Mouse (Mus musculus): ENCODE data around the gene Dgkz. TPM values are rescaled to one million over a fixed set of nuclear protein-coding genes. Genes with fewer than 3 reads are reported as not detected.

Gene Dgkz
- polyA plus RNA-seq, 1 experiment from 2014 or later, result 43.8 TPM

DNA sequence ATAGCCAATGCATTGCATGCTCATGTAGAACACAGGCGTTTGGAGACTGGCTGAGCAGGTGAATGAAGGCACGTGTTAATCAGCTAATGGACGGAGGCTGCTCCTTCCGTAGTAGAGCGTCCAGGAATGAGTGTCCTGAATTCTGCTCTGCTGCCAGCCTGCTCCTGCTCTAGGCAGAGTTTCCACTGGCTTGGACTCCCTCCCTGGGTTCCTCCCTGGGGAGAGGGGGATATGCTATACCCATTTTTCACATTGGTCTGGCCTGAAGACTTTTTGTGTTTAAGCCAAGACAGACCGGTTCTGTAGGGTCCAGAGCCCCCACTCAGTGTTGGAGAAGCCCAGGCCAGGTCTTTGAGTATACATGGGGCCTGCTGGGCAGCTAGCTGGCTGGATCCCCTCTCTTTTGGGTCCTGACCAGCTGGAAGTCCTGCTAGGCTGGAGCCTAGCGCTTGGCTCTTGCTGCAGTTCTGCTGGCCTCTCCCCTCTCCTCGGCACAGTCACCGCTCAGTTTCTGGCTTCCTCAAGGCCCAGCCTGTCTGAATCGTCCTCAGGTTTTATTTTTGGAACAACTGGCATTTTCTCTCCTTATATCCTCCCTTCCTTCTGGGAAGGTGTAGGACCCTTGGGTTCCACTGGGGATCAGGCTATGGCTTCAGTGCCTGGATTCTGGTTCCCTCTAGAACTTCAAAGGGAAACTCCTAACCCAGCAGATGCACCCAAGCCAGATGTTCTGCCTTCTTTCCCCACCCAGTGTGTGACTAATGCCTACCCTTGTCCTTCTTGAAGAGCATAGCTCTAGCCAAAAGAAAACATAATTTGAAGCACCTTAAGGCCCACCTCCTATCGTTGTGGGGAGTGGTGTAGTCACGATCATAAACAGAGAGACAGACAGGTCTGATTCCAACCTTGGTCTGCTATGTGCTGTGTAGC lies 36.0 kb upstream of the Dgkz start:
- no peak overlapping the region; the same call in 1 of the 2 replicates for H3K9ac ChIP-seq
- H3K9me3 ChIP-seq (replicated peaks), result no peaks in the 10 kb centered on the region
- 0 out of 2 replicates have a peak, but pooled peaks cover 6% of the 10 kb centered on the region for H3K27me3 ChIP-seq (replicated peaks)
- H3K27ac ChIP-seq (ENCODE audit: poor library complexity, severe bottlenecking), result no peak overlapping the region
- H3K36me3 ChIP-seq, result no peaks in the 10 kb centered on the region
- no peak overlapping the region for H3K4me2 ChIP-seq
- WGBS, result 73% methylated on average over 12 of the region's 12 CpGs
- H3K4me3 ChIP-seq, result no peak overlapping the region
- no peak for ATAC-seq (ENCODE audit: insufficient number of reproducible peaks, low FRiP score)
- peaks cover 56% of the 10 kb centered on the region for H3K4me1 ChIP-seq (replicated peaks)

DNA sequence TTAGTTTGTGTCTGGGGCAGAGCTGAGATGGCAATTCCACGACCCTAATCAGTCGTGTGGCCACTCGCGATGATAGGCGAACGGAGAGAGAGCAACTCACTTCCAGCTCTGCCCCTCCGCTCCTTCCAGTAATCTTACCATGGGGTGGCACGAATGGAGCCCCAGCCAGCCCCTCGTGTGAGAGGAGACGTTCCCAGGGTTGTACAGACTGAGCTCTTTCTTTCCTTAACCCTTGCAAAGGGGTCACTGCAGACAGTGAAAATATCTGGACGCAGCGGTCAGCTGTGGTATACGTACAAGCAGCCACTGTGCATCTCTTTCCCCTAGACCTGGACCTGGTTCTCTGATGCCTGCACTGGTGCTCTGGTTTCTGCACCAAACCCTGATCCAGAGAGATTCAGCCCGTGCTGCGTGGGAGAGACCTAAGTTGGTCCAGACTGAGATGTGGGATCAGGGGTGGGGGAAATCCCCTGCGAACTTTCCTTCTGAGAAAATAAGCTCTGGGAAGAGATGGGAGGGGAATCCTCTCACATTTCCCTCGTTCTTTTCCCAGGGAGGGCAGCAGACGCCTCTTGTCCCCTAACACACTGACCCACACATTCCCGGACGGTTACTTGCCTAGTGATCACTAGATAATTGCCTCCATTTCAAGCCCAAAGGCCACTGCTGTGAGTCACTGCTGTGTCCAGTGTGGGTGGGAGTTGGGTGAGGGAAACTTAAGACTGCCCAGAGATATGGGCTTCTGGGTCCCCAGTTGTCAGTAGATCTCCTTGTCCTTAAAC lies 33.1 kb upstream of the Dgkz start:
- peak overlapping the region; percentile 73 for H3K9ac ChIP-seq
- peak overlapping the region; percentile 55 for H3K4me3 ChIP-seq
- ATAC-seq (ENCODE audit: insufficient number of reproducible peaks, low FRiP score), result 0 out of 2 replicates have a peak, but pooled peaks have one; percentile 7
- H3K4me2 ChIP-seq, result peak overlapping the region; percentile 97
- H3K36me3 ChIP-seq, result no peaks in the 10 kb centered on the region
- 0 out of 2 replicates have a peak, but pooled peaks cover 6% of the 10 kb centered on the region for H3K27me3 ChIP-seq (replicated peaks)
- H3K4me1 ChIP-seq (replicated peaks), result peaks cover 52% of the 10 kb centered on the region
- 2% methylated on average over 20 of the region's 20 CpGs for WGBS
- H3K27ac ChIP-seq (ENCODE audit: poor library complexity, severe bottlenecking), result peak overlapping the region; percentile 80
- no peaks in the 10 kb centered on the region for H3K9me3 ChIP-seq (replicated peaks)

DNA sequence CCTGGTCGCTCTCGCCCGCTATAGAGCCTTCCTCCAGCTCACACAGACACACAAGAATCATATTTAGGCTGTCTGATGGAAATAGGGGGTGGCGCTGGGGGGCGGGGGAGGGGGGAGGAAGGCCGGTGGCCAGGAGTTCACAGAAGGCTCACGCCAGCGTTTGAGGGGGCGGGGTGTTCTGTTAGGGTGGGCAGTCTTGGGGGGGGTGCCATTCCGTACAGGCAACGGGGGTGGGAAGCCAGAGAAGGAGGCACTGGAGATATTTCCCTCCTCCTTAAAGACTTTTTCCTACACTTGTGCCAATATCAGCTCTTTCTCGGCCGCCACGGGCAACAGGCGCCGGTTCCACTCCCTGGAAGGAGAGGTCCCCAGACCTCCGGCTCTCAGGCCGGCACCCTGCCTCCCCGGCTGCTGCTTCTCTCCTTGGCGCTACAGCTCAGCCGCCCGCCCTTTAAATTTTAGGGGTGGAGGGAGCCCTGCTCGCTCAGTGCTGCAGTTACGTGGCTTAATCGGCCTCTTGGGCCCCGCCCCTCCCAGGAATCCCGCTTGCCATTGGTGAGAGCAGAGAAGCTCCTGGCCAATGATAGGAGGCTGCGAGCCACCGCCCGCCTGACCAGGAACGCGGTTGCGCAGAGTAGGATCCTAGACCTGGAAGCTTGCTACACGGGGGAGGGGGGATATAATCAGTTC lies 32.4 kb upstream of the Dgkz start:
- ATAC-seq (ENCODE audit: insufficient number of reproducible peaks, low FRiP score), result peak; percentile 94
- 0 out of 2 replicates have a peak, but pooled peaks cover 6% of the 10 kb centered on the region for H3K27me3 ChIP-seq (replicated peaks)
- peaks cover 45% of the 10 kb centered on the region for H3K4me1 ChIP-seq (replicated peaks)
- no peaks in the 10 kb centered on the region for H3K9me3 ChIP-seq (replicated peaks)
- H3K4me3 ChIP-seq, result peak overlapping the region; percentile 55
- peak overlapping the region; percentile 80 for H3K27ac ChIP-seq (ENCODE audit: poor library complexity, severe bottlenecking)
- WGBS, result under 1% methylated on average over 34 of the region's 34 CpGs
- H3K4me2 ChIP-seq, result peak overlapping the region; percentile 97
- peak overlapping the region; percentile 73 for H3K9ac ChIP-seq
- H3K36me3 ChIP-seq, result no peaks in the 10 kb centered on the region

DNA sequence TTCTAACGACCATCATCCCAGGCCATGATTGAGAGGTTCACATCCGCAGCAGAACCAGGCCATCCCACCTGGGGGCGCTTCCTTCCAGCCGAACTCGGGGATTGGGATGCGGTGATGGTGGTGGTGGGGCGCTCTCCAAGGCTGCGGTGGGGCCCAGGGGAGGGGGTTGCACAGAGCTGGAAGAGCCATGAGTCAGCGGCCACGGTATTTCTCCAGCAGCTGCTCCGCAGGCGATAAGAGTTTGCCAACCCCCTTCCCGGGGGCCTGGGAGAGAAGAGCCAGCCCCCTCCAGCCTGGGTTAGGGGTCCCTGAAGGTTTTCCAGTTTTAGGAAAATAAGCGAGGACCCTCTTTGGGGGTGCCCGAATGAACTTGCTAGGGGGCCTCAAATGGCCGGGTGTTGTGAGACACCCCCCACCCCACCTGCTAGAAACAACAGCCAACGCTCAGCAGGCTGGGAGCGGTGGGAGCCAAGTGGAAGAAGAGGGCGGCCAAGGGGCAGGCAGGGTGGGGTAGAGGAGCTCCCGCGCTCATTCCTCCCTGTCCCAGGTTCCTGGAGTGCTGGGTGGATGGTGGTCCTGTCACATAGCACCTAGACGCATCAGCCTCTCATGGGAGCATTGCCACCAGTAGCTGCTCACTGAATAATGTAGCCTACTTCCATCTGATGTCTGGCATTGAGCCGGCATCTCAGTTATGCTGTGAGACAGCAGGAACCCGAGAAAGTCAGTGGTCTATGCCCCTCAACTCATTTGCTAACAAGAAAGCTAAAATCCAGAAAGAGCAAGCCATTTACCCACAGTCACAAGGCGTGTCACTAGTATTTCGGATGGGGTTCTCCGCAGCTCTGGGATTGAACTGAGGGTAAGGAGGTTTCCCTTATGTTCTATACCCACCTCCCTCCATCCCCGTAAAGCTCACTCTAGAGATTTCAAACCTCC lies 31.6 kb upstream of the Dgkz start:
- Histone ChIP-seq H3K27ac (ENCODE audit: poor library complexity, severe bottlenecking) (peak overlapping the region; percentile 80), H3K9ac (peak overlapping the region; percentile 47), H3K36me3 (no peaks in the 10 kb centered on the region), H3K4me1 (replicated peaks) (peaks cover 37% of the 10 kb centered on the region), H3K27me3 (replicated peaks) (0 out of 2 replicates have a peak, but pooled peaks cover 6% of the 10 kb centered on the region), H3K4me2 (peak overlapping the region; percentile 97), H3K4me3 (peak overlapping the region; percentile 55), H3K9me3 (replicated peaks) (no peaks in the 10 kb centered on the region)
- WGBS, result under 1% methylated on average over 28 of the region's 28 CpGs
- peak; percentile 67 for ATAC-seq (ENCODE audit: insufficient number of reproducible peaks, low FRiP score)

DNA sequence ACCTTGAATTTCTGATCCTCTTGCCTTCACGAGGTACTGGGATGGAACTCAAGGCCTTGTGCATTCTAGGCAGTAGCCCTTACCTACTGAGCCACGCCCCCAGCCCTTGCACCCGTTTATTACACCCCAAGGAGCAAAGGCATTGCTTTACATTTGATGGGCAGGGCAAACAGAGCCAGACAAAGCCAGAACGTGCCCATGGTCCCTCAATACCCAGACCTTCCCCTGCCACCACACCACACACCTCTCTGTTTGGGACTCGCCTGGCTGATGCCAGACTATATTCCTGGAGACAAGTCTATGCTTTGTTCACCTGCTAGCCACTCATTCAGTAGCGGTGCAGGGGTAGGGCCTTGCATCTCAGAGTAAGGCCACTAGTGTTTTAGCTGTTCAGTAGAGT lies 30.8 kb upstream of the Dgkz start:
- H3K36me3 ChIP-seq, result peaks cover 3% of the 10 kb centered on the region; the same call in 1 of the 2 replicates
- H3K4me1 ChIP-seq (replicated peaks), result peaks cover 32% of the 10 kb centered on the region
- WGBS, result 44% methylated on average over 6 of the region's 6 CpGs
- peak overlapping the region; percentile 55 for H3K4me3 ChIP-seq
- no peak for ATAC-seq (ENCODE audit: insufficient number of reproducible peaks, low FRiP score)
- H3K27ac ChIP-seq (ENCODE audit: poor library complexity, severe bottlenecking), result peak overlapping the region; percentile 80; the same call in 1 of the 2 replicates
- 0 out of 2 replicates have a peak overlapping the region, but pooled peaks have one; percentile 47 for H3K9ac ChIP-seq
- no peaks in the 10 kb centered on the region for H3K9me3 ChIP-seq (replicated peaks)
- H3K27me3 ChIP-seq (replicated peaks), result 0 out of 2 replicates have a peak, but pooled peaks cover 5% of the 10 kb centered on the region
- H3K4me2 ChIP-seq, result peak overlapping the region; percentile 97

DNA sequence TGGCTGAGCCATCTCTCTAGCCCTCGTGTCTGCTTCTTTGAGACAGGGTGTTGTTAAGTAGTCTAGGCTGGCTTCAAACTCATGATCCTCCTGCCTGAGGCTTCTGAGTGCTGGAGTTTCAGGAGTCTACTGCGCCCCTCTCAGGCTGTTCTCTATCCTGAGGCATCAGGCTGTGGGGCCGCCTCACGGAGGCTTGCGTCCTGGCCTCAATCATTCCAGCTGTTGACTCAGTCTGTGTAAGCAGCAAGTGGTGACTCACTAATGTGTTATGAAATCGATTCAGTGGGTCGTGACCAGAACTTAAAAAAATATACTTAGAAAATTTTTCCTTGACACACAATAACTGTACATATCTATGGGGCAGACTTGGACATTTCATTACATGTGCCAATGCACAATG lies 29.0 kb upstream of the Dgkz start:
- peaks cover 29% of the 10 kb centered on the region for H3K4me1 ChIP-seq (replicated peaks)
- H3K9ac ChIP-seq, result no peak overlapping the region
- ATAC-seq (ENCODE audit: insufficient number of reproducible peaks, low FRiP score), result no peak
- H3K36me3 ChIP-seq, result peaks cover 11% of the 10 kb centered on the region
- H3K4me3 ChIP-seq, result no peak overlapping the region
- no peaks in the 10 kb centered on the region for H3K27me3 ChIP-seq (replicated peaks)
- no peak overlapping the region for H3K27ac ChIP-seq (ENCODE audit: poor library complexity, severe bottlenecking)
- no peak overlapping the region for H3K4me2 ChIP-seq
- WGBS, result 66% methylated on average over 7 of the region's 7 CpGs
- H3K9me3 ChIP-seq (replicated peaks), result no peaks in the 10 kb centered on the region

DNA sequence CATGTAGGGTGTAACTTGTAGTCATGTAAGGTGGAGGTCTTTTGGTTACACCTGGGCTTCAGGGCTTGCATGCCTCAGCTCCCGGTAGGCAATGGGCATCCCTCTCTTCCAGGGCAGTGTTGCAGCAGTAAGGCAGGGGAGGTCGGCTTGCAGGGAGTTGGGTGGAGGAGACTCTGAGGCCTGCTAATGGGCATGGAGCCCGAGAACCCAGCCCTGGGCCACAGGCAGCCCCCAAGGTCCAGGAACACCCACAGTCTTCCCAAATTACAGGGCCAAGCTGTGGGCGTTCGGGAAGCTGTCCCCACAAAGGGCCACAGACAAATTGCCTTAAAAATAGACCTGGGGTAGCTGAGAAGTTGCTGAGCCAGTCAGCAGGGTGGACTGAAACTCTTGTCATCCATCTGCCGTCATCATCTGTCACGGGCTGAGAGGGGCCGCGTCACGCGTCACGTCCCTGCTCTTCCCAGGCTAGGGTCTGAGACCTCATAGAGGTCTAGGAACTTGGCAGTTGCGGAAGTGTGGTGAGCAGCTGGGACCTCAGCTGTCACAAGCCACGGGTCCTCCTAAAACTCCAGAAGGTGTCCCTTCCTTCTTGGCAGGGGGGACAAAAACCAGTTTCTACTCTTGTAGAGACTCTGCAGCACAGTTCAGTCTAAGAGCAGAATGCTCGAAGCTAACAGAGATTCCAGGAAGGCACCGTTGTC lies 22.4 kb upstream of the Dgkz start:
- Histone ChIP-seq H3K27me3 (replicated peaks) (no peaks in the 10 kb centered on the region; the same call in 1 of the 2 replicates), H3K36me3 (peaks cover 11% of the 10 kb centered on the region), H3K4me2 (no peak overlapping the region), H3K27ac (ENCODE audit: poor library complexity, severe bottlenecking) (no peak overlapping the region), H3K9ac (no peak overlapping the region; the same call in 1 of the 2 replicates), H3K4me1 (replicated peaks) (no peaks in the 10 kb centered on the region), H3K4me3 (no peak overlapping the region), H3K9me3 (replicated peaks) (no peaks in the 10 kb centered on the region)
- WGBS, result 73% methylated on average over 16 of the region's 16 CpGs
- ATAC-seq (ENCODE audit: insufficient number of reproducible peaks, low FRiP score), result no peak

DNA sequence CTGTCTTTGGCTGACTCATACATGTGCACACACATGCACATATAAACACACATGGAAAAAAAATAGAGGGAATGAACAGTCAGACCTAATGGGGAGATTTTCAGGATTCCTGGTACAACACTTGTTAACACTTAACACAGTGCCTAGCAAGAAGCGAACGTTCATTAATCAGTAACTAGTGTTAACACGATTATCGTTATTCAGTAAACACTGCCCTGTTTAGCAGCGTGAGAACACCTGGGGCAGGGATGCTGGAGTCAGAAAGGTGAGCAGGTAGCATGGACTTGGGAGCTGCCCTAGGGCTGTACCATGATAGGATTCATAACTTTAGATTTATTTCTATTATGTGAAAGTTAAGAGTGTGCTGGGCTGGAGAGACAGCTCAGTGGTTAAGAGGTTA lies 20.3 kb upstream of the Dgkz start:
- 91% methylated on average over 5 of the region's 5 CpGs for WGBS
- no peak for ATAC-seq (ENCODE audit: insufficient number of reproducible peaks, low FRiP score)
- no peak overlapping the region for H3K9ac ChIP-seq

DNA sequence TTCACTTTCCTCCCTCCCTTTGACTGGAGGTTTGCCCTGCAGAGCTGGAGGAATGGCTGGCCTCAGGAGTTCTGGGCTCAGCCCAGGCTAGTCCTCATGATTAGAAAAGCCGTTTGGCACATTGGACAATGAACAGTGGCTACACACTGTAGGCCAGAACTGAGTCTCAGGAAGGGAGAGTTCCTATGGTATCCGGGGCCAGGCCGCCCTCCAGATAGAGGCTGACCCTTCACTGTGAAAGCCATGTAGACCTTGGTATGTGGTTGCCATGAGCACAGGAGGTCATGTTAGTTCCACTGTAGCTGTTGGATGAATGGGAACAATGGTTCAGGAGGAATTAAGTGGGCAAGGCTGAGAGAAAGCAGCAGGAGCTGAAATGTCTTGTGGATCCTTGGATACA lies 17.7 kb upstream of the Dgkz start:
- Histone ChIP-seq H3K36me3 (peaks cover 15% of the 10 kb centered on the region), H3K27ac (ENCODE audit: poor library complexity, severe bottlenecking) (no peak overlapping the region), H3K4me1 (replicated peaks) (no peaks in the 10 kb centered on the region), H3K27me3 (replicated peaks) (no peaks in the 10 kb centered on the region; the same call in 1 of the 2 replicates), H3K4me3 (no peak overlapping the region), H3K9me3 (replicated peaks) (peaks cover 5% of the 10 kb centered on the region; the same call in 1 of the 2 replicates), H3K9ac (no peak overlapping the region), H3K4me2 (no peak overlapping the region)
- no peak for ATAC-seq (ENCODE audit: insufficient number of reproducible peaks, low FRiP score)
- 80% methylated on average over 3 of the region's 3 CpGs for WGBS

More for the DNA sequence above, 20.3 kb upstream of the Dgkz start:
- H3K4me3 ChIP-seq, result no peak overlapping the region
- no peak overlapping the region for H3K27ac ChIP-seq (ENCODE audit: poor library complexity, severe bottlenecking)
- no peak overlapping the region for H3K4me2 ChIP-seq
- H3K9me3 ChIP-seq (replicated peaks), result no peaks in the 10 kb centered on the region
- peaks cover 4% of the 10 kb centered on the region for H3K36me3 ChIP-seq
- H3K27me3 ChIP-seq (replicated peaks), result no peaks in the 10 kb centered on the region; the same call in 1 of the 2 replicates
- H3K4me1 ChIP-seq (replicated peaks), result no peaks in the 10 kb centered on the region

Measured in heart, embryonic 12.5 days (tissue).